Mouse (Mus musculus): ENCODE measurements around the gene Ptges.

Ptges gene

DNA sequence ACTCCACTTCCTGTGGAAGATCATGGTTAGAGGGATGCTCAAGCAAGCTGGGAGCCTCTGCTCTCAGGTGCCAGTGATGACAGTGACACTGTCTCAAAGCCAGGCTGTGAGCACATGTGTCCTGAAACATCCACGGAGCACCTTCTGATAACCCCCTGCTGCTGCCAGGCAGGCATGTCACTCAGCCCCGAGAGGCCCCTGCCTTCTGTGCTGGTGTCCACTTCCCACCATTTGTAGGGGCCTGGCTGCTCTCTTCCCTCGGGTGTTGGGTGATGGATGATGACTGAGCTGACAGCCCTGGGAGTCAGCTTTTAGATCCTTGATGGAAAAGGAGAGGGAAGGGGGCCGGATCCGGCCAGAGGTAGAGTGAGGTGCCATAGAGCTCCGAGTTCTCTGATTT lies 82.9 kb downstream of the Ptges start:
- DNase-seq (ENCODE audit: low spot score): no peak

DNA sequence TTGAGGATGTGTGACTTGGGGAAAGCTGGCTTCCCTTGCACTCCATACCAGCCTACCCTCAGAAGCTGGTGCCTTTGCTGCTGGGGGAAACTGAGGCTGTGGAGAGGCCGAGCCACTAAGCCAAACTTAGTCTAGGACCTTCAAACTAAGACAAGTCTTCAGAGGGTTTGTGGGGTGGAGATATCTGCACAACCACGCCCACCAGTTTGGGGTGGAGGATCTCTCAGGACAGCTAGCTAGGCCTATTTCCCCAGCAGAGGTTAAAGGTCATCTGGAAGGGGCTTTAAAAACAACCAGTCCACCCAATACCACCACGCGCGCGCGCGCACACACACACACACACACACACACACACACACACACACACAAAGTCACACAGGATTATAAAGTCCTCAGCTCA lies 83.4 kb downstream of the Ptges start:
- DNase-seq (ENCODE audit: low spot score): no peak

DNA sequence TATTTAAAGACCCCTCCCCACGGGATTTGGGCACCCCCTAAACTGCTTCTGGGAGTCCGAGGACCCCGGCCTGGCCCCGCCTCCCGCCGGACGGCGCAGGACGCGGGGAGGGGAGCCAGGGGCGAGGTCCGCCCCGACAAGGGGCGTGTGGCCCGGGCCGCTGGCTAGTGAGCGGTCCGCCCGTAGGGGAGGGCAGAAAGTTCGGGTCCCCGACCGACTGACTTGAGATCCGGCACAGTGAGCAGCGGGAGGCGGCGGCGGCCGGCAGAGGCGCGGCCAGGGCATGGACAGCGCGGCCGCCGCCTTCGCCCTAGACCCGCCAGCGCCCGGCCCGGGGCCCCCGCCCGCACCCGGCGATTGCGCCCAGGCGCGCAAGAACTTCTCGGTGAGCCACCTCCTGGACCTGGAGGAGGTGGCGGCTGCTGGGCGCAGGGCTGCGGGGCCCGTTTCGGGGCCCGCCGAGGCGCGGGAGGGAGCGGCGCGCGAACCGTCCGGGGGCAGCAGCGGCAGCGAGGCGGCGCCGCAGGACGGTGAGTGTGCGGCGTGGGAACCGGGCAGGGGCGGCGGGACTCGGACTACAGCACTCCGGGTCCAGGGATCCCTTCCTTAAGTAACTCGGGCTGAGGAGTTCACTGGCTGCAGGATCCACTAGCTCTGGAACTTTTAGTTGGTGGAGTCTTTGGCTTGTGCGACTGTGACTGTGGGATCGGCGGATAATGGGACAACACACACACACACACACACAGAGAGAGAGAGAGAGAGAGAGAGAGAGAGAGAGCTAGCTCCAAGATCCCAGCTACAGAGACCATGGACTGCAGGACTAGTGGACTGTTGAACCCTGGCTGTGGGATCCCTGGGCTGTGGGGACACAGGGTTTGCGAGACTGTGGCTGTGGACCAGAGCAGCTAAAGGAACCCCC lies 84.3 kb downstream of the Ptges start:
- DNase-seq (ENCODE audit: low spot score): no peak

DNA sequence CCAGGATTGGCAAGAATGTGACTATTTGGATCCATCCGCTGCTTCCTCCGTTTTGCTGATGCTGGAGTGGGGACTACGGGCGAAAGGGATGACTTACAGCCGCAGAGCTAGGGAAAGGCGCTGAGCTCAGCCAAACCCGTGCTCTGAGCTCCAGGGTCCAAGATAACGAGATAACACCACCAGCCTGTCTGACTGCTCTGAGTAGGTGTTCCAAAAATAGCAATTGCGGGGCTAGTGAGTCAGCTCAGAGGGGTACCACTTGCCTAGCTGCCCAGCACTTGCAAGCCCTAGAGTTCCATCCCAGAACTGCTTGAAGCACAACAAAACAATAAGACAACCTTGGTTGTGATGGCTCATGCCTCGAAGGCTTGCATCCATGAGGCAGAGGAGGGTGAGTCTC lies 87.0 kb downstream of the Ptges start:
- no peak for DNase-seq (ENCODE audit: low spot score)
